Mouse (Mus musculus) testis, adult 2 months (tissue): ENCODE results near the gene Nhlrc2.

Experiments
- CTCF ChIP-seq: fragments of 200-500 bp; IDR thresholded peaks from 2 replicates; pipeline ENCODE4 v1.5.1; 2012; ENCODE audit warnings: low read depth, mild to moderate bottlenecking, inconsistent platforms, low read length, moderate library complexity; ENCODE audit not compliant: control insufficient read depth, insufficient read depth, insufficient replicate concordance
- POLR2A ChIP-seq: fragments of 200-500 bp; IDR thresholded peaks from 2 replicates; pipeline ENCODE4 v1.6.1; 2012; ENCODE audit warnings: low read depth, mild to moderate bottlenecking, inconsistent platforms, low read length, moderate library complexity; ENCODE audit not compliant: control insufficient read depth

DNA sequence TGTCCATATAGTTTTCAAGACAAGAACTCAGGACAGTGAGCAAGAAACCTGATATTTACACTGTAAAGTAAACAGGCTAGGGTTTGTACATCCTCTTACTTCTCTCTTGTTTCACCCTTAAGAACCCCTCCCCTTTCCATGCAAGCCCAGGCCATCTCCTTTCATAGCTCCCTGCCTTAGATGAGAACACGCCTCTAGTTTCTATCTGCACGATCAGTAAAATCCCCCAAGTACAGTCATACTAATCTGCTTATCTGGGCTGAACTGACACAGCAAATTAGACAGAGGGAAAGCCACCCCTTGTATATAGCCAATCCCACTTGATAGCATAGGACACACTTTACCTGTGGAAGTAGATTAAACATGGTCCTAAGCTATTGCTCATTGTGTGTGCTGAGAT lies 23.2 kb downstream of the Nhlrc2 start:
- TF ChIP-seq CTCF, result no peak
- no peak for TF ChIP-seq POLR2A
